Mouse (Mus musculus): ENCODE measurements around the gene Hoxc6.

The Hoxc6 gene

GRCm38 (mm10) chr15:102997939-102998355 is at the start of gene Hoxc6:
Hoxc6 (plus strand) TSS chr15:102998257.
- in situ Hi-C loops (cut with MboI) = loop anchor here (25.0 kb wide), 1 partner anchor 314 kb away; the partner anchor contains the start of gene Gpr84

- in situ Hi-C loops (cut with MboI) = no loop called here
Measured at GRCm38 (mm10) chr15:102948842-102949241, 49.2 kb upstream of the Hoxc6 start.

GRCm38 (mm10) chr15:102949696-102950095 is 48.4 kb upstream of the Hoxc6 start:
- in situ Hi-C loops (cut with MboI) = no loop called here

- in situ Hi-C loops (cut with MboI) = no loop called here
Measured at GRCm38 (mm10) chr15:102950877-102951276, 47.2 kb upstream of the Hoxc6 start.

- in situ Hi-C loops (cut with MboI) = no loop called here
Measured at GRCm38 (mm10) chr15:102953561-102953960, 44.5 kb upstream of the Hoxc6 start.

GRCm38 (mm10) chr15:102954192-102955006 is 43.7 kb upstream of the Hoxc6 start, which contains the start of gene Hoxc11:
Hoxc11 (plus strand) TSS chr15:102954427.
- in situ Hi-C loops (cut with MboI) = no loop called here

GRCm38 (mm10) chr15:102955007-102955382 is 43.1 kb upstream of the Hoxc6 start:
- in situ Hi-C loops (cut with MboI) = no loop called here

GRCm38 (mm10) chr15:102955833-102956640 is 42.0 kb upstream of the Hoxc6 start:
- in situ Hi-C loops (cut with MboI) = no loop called here

GRCm38 (mm10) chr15:102956906-102957305 is 41.2 kb upstream of the Hoxc6 start:
- in situ Hi-C loops (cut with MboI) = no loop called here

GRCm38 (mm10) chr15:102959663-102960191 is 38.3 kb upstream of the Hoxc6 start:
- in situ Hi-C loops (cut with MboI) = no loop called here

GRCm38 (mm10) chr15:102961728-102962127 is 36.3 kb upstream of the Hoxc6 start:
- in situ Hi-C loops (cut with MboI) = no loop called here

GRCm38 (mm10) chr15:102962492-102962891 is 35.6 kb upstream of the Hoxc6 start:
- in situ Hi-C loops (cut with MboI) = no loop called here

GRCm38 (mm10) chr15:102963259-102963658 is 34.8 kb upstream of the Hoxc6 start:
- in situ Hi-C loops (cut with MboI) = no loop called here

GRCm38 (mm10) chr15:102963671-102964640 is 34.1 kb upstream of the Hoxc6 start:
- in situ Hi-C loops (cut with MboI) = no loop called here

- in situ Hi-C loops (cut with MboI) = no loop called here
Measured at GRCm38 (mm10) chr15:102965003-102965891, 32.8 kb upstream of the Hoxc6 start.

- in situ Hi-C loops (cut with MboI) = no loop called here
Measured at GRCm38 (mm10) chr15:102965892-102966775, 31.9 kb upstream of the Hoxc6 start.

GRCm38 (mm10) chr15:102966776-102967311 is 31.2 kb upstream of the Hoxc6 start, which contains the start of gene Hoxc10:
Hoxc10 (plus strand) TSS chr15:102966796.
- in situ Hi-C loops (cut with MboI) = no loop called here

GRCm38 (mm10) chr15:102967312-102967510 is 30.8 kb upstream of the Hoxc6 start, which contains the start of gene Hoxc5:
Hoxc5 (plus strand) TSS chr15:102967443.
- in situ Hi-C loops (cut with MboI) = no loop called here

Measured in mature B cell (primary cell).